Mouse (Mus musculus) G1E (cell line): ENCODE measurements around the gene Jag2.

Source experiments
- CTCF ChIP-seq: IDR thresholded peaks from 2 replicates; pipeline ENCODE4 v1.5.1; 2012; ENCODE audit warnings: low read depth, low read length, inconsistent platforms, mixed read lengths
- GATA1 ChIP-seq: IDR thresholded peaks from 2 replicates; pipeline ENCODE4 v1.6.1; 2012; ENCODE audit warnings: borderline replicate concordance, low read length, inconsistent platforms, mixed read lengths
- GATA2 ChIP-seq: IDR thresholded peaks from 2 replicates; pipeline ENCODE4 v1.6.1; 2012; ENCODE audit warnings: low read depth, low read length, inconsistent platforms, borderline replicate concordance
- POLR2AphosphoS5 ChIP-seq: IDR thresholded peaks from 2 replicates; pipeline ENCODE4 v1.6.1; 2012; ENCODE audit warnings: low read depth, low read length, inconsistent platforms; ENCODE audit not compliant: insufficient replicate concordance
- TAL1 ChIP-seq: conservative IDR thresholded peaks from 2 replicates; pipeline ENCODE4 v1.6.1; 2012; ENCODE audit warnings: low read depth, low read length, inconsistent platforms, mixed read lengths

DNA sequence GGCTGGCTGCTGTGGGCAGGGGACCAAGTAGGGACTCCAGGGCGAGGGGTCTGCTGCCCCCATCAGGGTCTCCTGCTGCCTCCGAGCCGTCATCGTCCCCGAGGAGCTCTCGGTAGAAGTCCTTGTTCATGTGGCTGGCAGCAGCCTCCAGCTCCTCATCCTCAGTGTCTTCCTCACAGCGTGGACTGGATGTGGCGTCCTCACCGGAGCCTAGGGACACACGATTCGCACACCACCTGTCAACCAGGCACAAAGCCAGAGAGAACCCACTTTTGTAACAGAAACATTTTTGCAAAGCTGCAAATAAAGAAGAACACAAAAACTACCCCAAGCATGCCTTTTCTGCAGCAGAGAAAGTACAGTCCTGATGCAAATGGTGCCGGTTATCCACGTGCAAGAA is 36.2 kb upstream of the Jag2 start:
- no peak for TF ChIP-seq CTCF
- TF ChIP-seq GATA1 = no peak
- TF ChIP-seq TAL1 = no peak
- no peak for TF ChIP-seq POLR2AphosphoS5
- TF ChIP-seq GATA2 = no peak
